Mouse (Mus musculus) bone marrow macrophage, adult 2 months (primary cell): ENCODE results near the gene Vwa8. TPM values are rescaled to one million over a fixed set of nuclear protein-coding genes. Genes with fewer than 3 reads are reported as not detected.

Source experiments
- H3K27ac ChIP-seq: 2 replicates; pipeline ENCODE4 v1.5.1; 2012; ENCODE audit warnings: low read depth, low read length; ENCODE audit not compliant: insufficient read depth
- H3K4me1 ChIP-seq: 2 replicates; pipeline ENCODE4 v1.6.1; 2012; ENCODE audit warnings: low read length; ENCODE audit not compliant: control insufficient read depth, insufficient read depth
- H3K4me3 ChIP-seq: 2 replicates; pipeline ENCODE4 v1.5.1; 2012; ENCODE audit warnings: mild to moderate bottlenecking, low read length, moderate library complexity; ENCODE audit not compliant: insufficient read depth
- CTCF ChIP-seq: IDR thresholded peaks from 2 replicates; pipeline ENCODE4 v1.5.1; 2012; ENCODE audit warnings: low read depth, mild to moderate bottlenecking, low read length, moderate library complexity
- POLR2A ChIP-seq: IDR thresholded peaks from 2 replicates; pipeline ENCODE4 v1.6.1; 2012; ENCODE audit warnings: mild to moderate bottlenecking, low read depth, low read length, borderline replicate concordance
- polyA plus RNA-seq: library from polyadenylated mRNA; stranded (reverse); fragments of >200 nt; gene quantifications from 2 replicates; pipeline ENCODE4 v1.2.4, GENCODE M21; 2012; ENCODE audit not compliant: missing spikeins, insufficient read depth, insufficient read length

Gene Vwa8
- polyA plus RNA-seq, 1 experiment, result 19.3 TPM

GRCm38 (mm10) chr14:79114526-79115383 is 265.9 kb downstream of the Vwa8 start:
- TF ChIP-seq POLR2A (no peak), CTCF (no peak)
- Histone ChIP-seq H3K4me1 (peaks cover 14% of the 10 kb centered on the region), H3K27ac (no peak overlapping the region), H3K4me3 (no peak overlapping the region)

DNA sequence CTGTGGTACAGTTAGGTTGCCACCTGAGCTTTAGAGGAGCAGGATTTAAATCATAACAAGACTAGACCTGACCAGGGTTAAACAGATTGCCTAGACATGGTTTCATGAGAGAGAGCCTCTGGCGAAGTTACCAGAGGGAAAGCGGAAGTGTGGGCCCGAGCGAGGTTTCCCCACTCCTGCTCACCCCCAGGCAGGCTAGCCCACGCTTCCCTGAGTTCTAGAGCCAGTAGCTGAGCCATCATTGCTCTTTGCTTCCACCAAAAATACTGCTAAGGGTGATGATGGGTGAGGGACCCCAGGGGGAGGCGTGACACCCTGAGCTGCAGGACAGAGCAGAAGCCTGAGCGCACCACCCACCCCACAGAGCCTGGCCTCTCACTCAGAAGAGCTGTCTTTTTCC is 269.6 kb downstream of the Vwa8 start:
- TF ChIP-seq CTCF (no peak), POLR2A (no peak)
- H3K4me1 ChIP-seq, result peaks cover 16% of the 10 kb centered on the region
- H3K4me3 ChIP-seq, result no peak overlapping the region
- H3K27ac ChIP-seq, result no peak overlapping the region

DNA sequence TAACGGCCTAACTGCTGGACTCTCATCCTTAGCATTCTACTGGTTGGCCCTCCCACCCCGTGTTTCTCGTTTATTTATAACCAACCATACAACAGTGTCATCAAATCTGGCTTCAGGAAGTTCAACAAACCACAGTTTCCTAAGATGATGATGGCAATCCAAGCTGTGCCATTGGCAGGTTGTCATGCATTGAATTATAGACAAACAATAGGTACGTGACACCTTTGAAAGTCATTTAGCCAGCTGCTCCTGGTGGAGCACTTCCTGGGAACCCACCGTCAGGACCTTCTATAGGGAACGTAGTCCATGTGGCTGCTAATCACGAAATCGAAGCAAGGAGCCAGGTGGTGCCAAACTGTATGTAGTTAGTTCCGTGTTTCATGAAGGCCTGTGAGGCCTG is 270.5 kb downstream of the Vwa8 start:
- peaks cover 22% of the 10 kb centered on the region for H3K4me1 ChIP-seq
- no peak for TF ChIP-seq CTCF
- TF ChIP-seq POLR2A, result no peak
- no peak overlapping the region for H3K27ac ChIP-seq
- no peak overlapping the region for H3K4me3 ChIP-seq

- H3K27ac ChIP-seq, result no peak overlapping the region
- TF ChIP-seq POLR2A, result no peak
- no peak for TF ChIP-seq CTCF
- H3K4me1 ChIP-seq, result peaks cover 15% of the 10 kb centered on the region
- no peak overlapping the region for H3K4me3 ChIP-seq
Measured at GRCm38 (mm10) chr14:79120681-79121080, 271.8 kb downstream of the Vwa8 start.

DNA sequence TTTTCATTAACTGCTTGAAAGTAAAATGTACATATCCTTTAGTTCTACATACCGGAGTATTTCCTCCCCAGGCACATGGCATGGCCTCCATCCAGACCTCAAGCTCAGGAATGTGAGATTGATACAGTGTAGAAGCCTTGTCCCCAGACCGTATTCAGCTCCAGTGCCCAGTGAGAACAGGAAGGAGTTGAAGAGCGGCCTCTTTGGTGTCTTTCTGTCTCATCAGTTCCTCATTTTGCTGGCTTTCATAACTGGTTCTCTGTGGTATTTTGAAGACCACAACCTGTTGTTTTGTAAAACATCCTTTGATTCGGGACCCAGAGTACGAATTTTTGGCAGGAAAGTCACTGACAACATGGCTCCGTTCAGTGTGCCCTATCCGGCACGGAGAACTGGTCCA is 274.6 kb downstream of the Vwa8 start:
- peaks cover 15% of the 10 kb centered on the region for H3K4me1 ChIP-seq
- H3K27ac ChIP-seq, result no peak overlapping the region
- TF ChIP-seq POLR2A, result no peak
- no peak for TF ChIP-seq CTCF
- no peak overlapping the region for H3K4me3 ChIP-seq

- Histone ChIP-seq H3K4me1 (peaks cover 9% of the 10 kb centered on the region), H3K4me3 (no peak overlapping the region), H3K27ac (no peak overlapping the region)
- peak; percentile 16; the same call in 1 of the 2 replicates for TF ChIP-seq CTCF
- no peak for TF ChIP-seq POLR2A
Measured at GRCm38 (mm10) chr14:79124643-79125042, 275.8 kb downstream of the Vwa8 start.

DNA sequence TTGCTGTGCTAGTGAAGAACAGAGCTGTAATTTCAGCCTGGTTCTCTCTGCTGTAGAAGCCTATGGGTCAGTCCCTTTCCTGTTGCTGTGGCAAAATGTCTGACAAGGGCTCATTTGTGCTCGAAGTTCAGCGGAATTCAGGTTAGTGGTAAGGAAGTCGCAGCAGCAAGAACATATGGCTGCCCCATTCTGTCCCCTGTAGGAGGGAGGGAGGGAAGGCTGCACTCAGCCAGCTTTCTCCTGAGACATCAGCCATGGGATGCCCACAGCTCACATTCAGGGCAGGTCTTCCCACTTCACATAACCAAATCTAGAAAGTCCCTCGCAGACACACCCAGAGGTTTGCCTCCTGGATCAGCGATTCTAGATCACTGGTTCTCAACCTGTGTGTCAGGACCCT is 277.3 kb downstream of the Vwa8 start:
- TF ChIP-seq CTCF (no peak), POLR2A (no peak)
- H3K27ac ChIP-seq, result no peak overlapping the region
- H3K4me3 ChIP-seq, result no peak overlapping the region
- peaks cover 9% of the 10 kb centered on the region for H3K4me1 ChIP-seq

DNA sequence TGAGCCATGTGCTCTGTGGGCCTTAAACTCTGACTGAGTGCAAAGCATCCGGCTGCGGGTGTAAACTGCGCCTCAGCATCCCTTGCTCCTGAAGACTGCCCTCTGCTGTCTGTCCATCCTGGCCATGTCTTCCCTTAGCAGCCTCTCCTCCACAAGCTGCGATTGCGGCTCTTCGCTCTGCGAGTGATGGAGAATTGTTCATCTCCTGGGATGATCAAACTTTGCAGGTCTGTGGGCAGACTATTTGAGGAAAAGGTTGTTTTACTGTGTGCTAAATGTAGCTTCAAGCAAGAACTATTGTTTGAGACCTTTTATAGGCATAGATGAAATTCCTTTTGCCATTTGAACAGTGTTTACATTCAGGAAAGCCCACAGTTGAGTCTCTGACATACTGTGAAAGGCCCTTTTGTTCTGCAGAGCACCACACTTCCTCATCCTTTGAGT is 286.1 kb downstream of the Vwa8 start:
- TF ChIP-seq POLR2A (no peak), CTCF (no peak)
- Histone ChIP-seq H3K27ac (no peak overlapping the region), H3K4me3 (no peak overlapping the region), H3K4me1 (peaks cover 2% of the 10 kb centered on the region; the same call in 1 of the 2 replicates)

DNA sequence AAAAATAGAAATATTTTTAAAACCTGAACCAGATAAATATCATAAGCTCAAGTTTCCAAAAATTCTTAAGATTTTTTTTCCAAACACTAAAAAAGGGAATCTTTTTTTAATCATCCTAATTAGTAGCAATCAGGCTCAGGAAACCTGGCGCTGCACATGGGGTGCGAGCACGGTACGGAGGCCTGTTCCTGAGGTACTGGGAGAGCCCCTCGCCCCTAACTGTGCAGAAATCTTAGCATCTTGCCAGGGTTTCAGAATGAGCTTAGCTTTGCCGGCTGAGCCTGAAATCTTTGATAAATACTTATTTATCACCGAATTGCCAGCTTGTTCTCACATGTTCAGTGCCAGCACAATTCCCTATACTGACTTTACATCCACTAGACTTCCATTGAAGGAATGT is 286.6 kb downstream of the Vwa8 start:
- TF ChIP-seq POLR2A (no peak), CTCF (no peak)
- H3K27ac ChIP-seq, result no peak overlapping the region
- no peak overlapping the region for H3K4me3 ChIP-seq
- H3K4me1 ChIP-seq, result peaks cover 2% of the 10 kb centered on the region; the same call in 1 of the 2 replicates

DNA sequence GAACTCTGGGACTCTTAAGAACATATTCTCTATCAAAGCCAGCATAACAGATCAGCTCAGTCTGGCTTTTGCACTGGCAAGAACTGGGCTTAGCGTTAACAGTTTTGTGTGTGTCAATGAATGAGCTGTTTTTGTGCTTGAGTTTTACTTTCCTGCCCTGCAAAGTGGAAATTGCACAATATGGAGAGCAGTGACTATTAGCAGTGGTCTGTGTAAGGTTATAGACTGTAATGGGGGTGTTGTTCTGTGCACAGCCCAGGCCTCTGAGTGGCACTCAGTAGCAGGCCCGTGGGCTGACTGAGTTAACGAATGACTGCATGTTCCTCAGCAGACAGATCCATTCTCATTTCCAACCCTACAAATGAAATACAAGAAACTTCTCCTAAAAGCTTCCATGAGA is 287.7 kb downstream of the Vwa8 start:
- TF ChIP-seq CTCF, result no peak

DNA sequence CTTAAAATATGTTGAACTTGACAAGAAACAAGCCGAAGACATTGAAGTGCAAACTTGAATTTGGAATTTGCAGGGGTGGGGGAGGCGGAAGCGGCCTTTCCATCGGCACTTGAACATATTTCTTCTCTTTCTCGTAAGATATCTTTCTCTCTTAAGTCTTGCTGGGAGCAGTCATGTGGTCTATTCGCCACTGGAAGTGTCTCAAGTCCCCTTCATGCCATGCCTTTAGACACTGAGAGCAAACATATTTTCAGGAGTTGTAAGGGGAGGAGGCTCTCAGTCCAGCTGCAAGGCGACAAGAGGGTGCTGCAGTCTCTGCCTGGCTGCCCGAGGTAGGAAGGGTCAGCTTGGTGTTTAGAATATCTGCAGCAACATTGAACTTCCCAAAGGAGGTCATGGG is 288.2 kb downstream of the Vwa8 start:
- no peak for TF ChIP-seq POLR2A
- no peak for TF ChIP-seq CTCF
- no peak overlapping the region for H3K4me3 ChIP-seq

More for the DNA sequence above, 287.7 kb downstream of the Vwa8 start:
- Histone ChIP-seq H3K4me1 (peaks cover 4% of the 10 kb centered on the region; the same call in 1 of the 2 replicates), H3K4me3 (no peak overlapping the region), H3K27ac (no peak overlapping the region)

More for the DNA sequence above, 288.2 kb downstream of the Vwa8 start:
- Histone ChIP-seq H3K27ac (no peak overlapping the region), H3K4me1 (peaks cover 4% of the 10 kb centered on the region; the same call in 1 of the 2 replicates)
